In genomic region chr1:85751494-85751893, GRCm38 (mm10) we compare ENCODE assay signal across 8 mouse cellular contexts. TPM values are rescaled to one million over a fixed set of nuclear protein-coding genes. Genes with fewer than 3 reads are reported as not detected.
DNase-seq lines count a peak whose midpoint lies in the region; ATAC-seq and TF ChIP-seq lines count a peak whose summit lies in the region.

No protein-coding gene starts in this region.

- TF ChIP-seq POLR2A in CH12.LX (IDR thresholded peaks at IDR 0.05; ENCODE audit: low read depth, low read length), result peak; percentile 65
- no peak for TF ChIP-seq POLR2A in lung, adult 2 months (IDR thresholded peaks at IDR 0.05; ENCODE audit: borderline replicate concordance, extremely low read depth, low read depth, low read length)

- peak overlapping the region; percentile 52 for H3K4me2 ChIP-seq in CH12.LX (ENCODE audit: insufficient read depth, low read depth, poor library complexity, severe bottlenecking)

- peak; percentile 9 for DNase-seq in 3T3-L1 (ENCODE audit: low read depth, low spot score)
- peak; percentile 94 for DNase-seq in CH12.LX (ENCODE audit: extremely low read depth)
- peak; percentile 32 for DNase-seq in fibroblast of lung, adult 2 months (ENCODE audit: low read depth)
- DNase-seq in lung, adult 2 months, result peak; percentile 4
- peak; percentile 27 for DNase-seq in retina, embryonic 14.5 days (ENCODE audit: low spot score)
- DNase-seq in cerebellum, adult 11-12 months, result no peak
- no peak for DNase-seq in layer of hippocampus, postnatal 25 days (ENCODE audit: extremely low spot score in 1 of 2, low spot score in 1 of 2)

- TF ChIP-seq CTCF in CH12.LX (conservative IDR thresholded peaks at IDR 0.05 in 1 of 2, IDR thresholded peaks at IDR 0.05 in 1 of 2; ENCODE audit: low read depth in 2 of 2, low read length in 2 of 2), result 0 out of 4 replicates have a peak, but pooled peaks of 1 of the 2 experiments have one; percentile 3
- no peak for TF ChIP-seq CTCF in lung, adult 2 months (IDR thresholded peaks at IDR 0.05; ENCODE audit: insufficient read depth, low read length)

- no peaks in the 10 kb centered on the region for H3K9me3 ChIP-seq in CH12.LX (replicated peaks; ENCODE audit: low read length)

- peaks cover 4 to 15% of the 10 kb centered on the region in 2 experiments for H3K36me3 ChIP-seq in CH12.LX (replicated peaks in 1 of 2; ENCODE audit: control insufficient read depth in 1 of 2, insufficient read depth in 1 of 2, low read length in 1 of 2)

- dilution Hi-C loops in CH12.LX (cut with MboI; ENCODE audit: extremely low pct_ligation_motif_present, extremely low pct_unique_long_range_greater_than_20kb, low sequenced_read_pairs), result no loop called here

- TF ChIP-seq RAD21 in CH12.LX (IDR thresholded peaks at IDR 0.05; ENCODE audit: low read depth, low read length), result 0 out of 2 replicates have a peak, but pooled peaks have one; percentile 0

- H3K79me2 ChIP-seq in CH12.LX (replicated peaks; ENCODE audit: control insufficient read depth, extremely low read depth, insufficient read depth, poor library complexity, severe bottlenecking), result no peaks in the 10 kb centered on the region; the same call in 1 of the 2 replicates

- H3K9ac ChIP-seq in CH12.LX (ENCODE audit: insufficient read depth, low read depth), result peak overlapping the region; percentile 72

- H3K27ac ChIP-seq in CH12.LX (ENCODE audit: insufficient read depth, low read depth), result peak overlapping the region; percentile 94

- in situ Hi-C loops in CH12.LX (cut with MboI; ENCODE audit: low pct_ligation_motif_present, low pct_unique_long_range_greater_than_20kb, low sequenced_read_pairs), result loop anchor here (5.0 kb wide), 3 partner anchors 41 to 256 kb away; partner anchors contain the start of gene Cab39

- 28% methylated on average over 6 of the region's 6 CpGs for WGBS in lung, adult 2 months

- peaks cover 19 to 55% of the 10 kb centered on the region in 2 experiments for H3K4me1 ChIP-seq in CH12.LX (ENCODE audit: control insufficient read depth in 1 of 2, insufficient read depth in 2 of 2)
- no peaks in the 10 kb centered on the region for H3K4me1 ChIP-seq in lung, adult 2 months (ENCODE audit: control insufficient read depth, insufficient read depth, low read length)

- H3K4me3 ChIP-seq in CH12.LX (replicated peaks in 1 of 3; ENCODE audit: low read depth in 2 of 3, low read length in 2 of 3, poor library complexity in 1 of 3), result peak overlapping the region; percentile 36 to 57 (median 42)
- H3K4me3 ChIP-seq in lung, adult 2 months (replicated peaks; ENCODE audit: extremely low read depth, low read depth, low read length), result no peak overlapping the region

- no peak for TF ChIP-seq EP300 in CH12.LX (IDR thresholded peaks at IDR 0.05; ENCODE audit: low read length)

- no peaks in the 10 kb centered on the region for H3K27me3 ChIP-seq in CH12.LX (replicated peaks)

- ATAC-seq in hematopoietic stem cell, adult 5-6 weeks (replicated peaks in 1 of 2; ENCODE audit: insufficient read depth in 1 of 2, low FRiP score in 2 of 2, low TSS enrichment in 1 of 2, low read depth in 1 of 2, poor library complexity in 2 of 2, severe bottlenecking in 2 of 2), result peak; percentile 94

TF ChIP-seq in CH12.LX, 34 proteins besides CTCF, POLR2A, EP300 and RAD21:
- TF ChIP-seq MAX (IDR thresholded peaks at IDR 0.05; ENCODE audit: low read length) (peak; percentile 98), MAFK (IDR thresholded peaks at IDR 0.05; ENCODE audit: insufficient replicate concordance, low read length) (0 out of 2 replicates have a peak, but pooled peaks have one; percentile 37), NRF1 (IDR thresholded peaks at IDR 0.05; ENCODE audit: low read depth, low read length) (0 out of 2 replicates have a peak, but pooled peaks have one; percentile 31), MYC (IDR thresholded peaks at IDR 0.05; ENCODE audit: low read depth, low read length) (peak; percentile 98), PAX5 (IDR thresholded peaks at IDR 0.05; ENCODE audit: low read length) (no peak), MAZ (IDR thresholded peaks at IDR 0.05; ENCODE audit: low read depth, low read length) (no peak), CHD1 (IDR thresholded peaks at IDR 0.05; ENCODE audit: low read depth, low read length) (no peak), UBTF (IDR thresholded peaks at IDR 0.05; ENCODE audit: low read depth, low read length) (no peak), JUN (IDR thresholded peaks at IDR 0.05; ENCODE audit: insufficient read depth, low read depth, low read length) (peak; percentile 43; the same call in 1 of the 2 replicates), SIN3A (IDR thresholded peaks at IDR 0.05; ENCODE audit: low read length) (peak; percentile 72), ZNF384 (IDR thresholded peaks at IDR 0.05; ENCODE audit: low read depth, low read length) (0 out of 2 replicates have a peak, but pooled peaks have one; percentile 3), POLR2AphosphoS2 (IDR thresholded peaks at IDR 0.05; ENCODE audit: low read depth, low read length) (no peak; the same call in 1 of the 2 replicates), TCF12 (IDR thresholded peaks at IDR 0.05; ENCODE audit: low read depth, low read length) (peak; percentile 80; the same call in 1 of the 2 replicates), E2F4 (IDR thresholded peaks at IDR 0.05; ENCODE audit: insufficient replicate concordance, low read depth, low read length) (peak; percentile 35; the same call in 1 of the 2 replicates), MEF2A (IDR thresholded peaks at IDR 0.05; ENCODE audit: borderline replicate concordance, low read depth, low read length) (peak; percentile 76), ELF1 (IDR thresholded peaks at IDR 0.05; ENCODE audit: low read depth, low read length) (peak; percentile 42; the same call in 1 of the 2 replicates), ZMIZ1 (IDR thresholded peaks at IDR 0.05; ENCODE audit: low read depth, low read length) (no peak), USF2 (conservative IDR thresholded peaks at IDR 0.05; ENCODE audit: low read depth, low read length) (peak; percentile 75), TBP (conservative IDR thresholded peaks at IDR 0.05; ENCODE audit: low read depth, low read length) (peak; percentile 83), CHD2 (IDR thresholded peaks at IDR 0.05; ENCODE audit: low read length) (peak; percentile 33; the same call in 1 of the 2 replicates), JUND (conservative IDR thresholded peaks at IDR 0.05; ENCODE audit: low read depth, low read length) (0 out of 2 replicates have a peak, but pooled peaks have one; percentile 11), MXI1 (IDR thresholded peaks at IDR 0.05; ENCODE audit: low read depth, low read length) (peak; percentile 97), KAT2A (IDR thresholded peaks at IDR 0.05; ENCODE audit: insufficient replicate concordance, low read length) (0 out of 2 replicates have a peak, but pooled peaks have one; percentile 59), BHLHE40 (IDR thresholded peaks at IDR 0.05; ENCODE audit: low read depth, low read length) (peak; percentile 62), HCFC1 (IDR thresholded peaks at IDR 0.05; ENCODE audit: low read depth, low read length) (peak; percentile 39), NELFE (IDR thresholded peaks at IDR 0.05; ENCODE audit: low read depth, low read length) (peak; percentile 70), RCOR1 (conservative IDR thresholded peaks at IDR 0.05; ENCODE audit: low read depth, low read length) (no peak; the same call in 1 of the 2 replicates), USF1 (IDR thresholded peaks at IDR 0.05; ENCODE audit: low read depth, low read length) (peak; percentile 83), SMC3 (IDR thresholded peaks at IDR 0.05; ENCODE audit: low read depth, low read length) (no peak; the same call in 1 of the 2 replicates), ETS1 (conservative IDR thresholded peaks at IDR 0.05; ENCODE audit: low read depth, low read length) (peak; percentile 61)

RNA-seq across cellular contexts. Expression of gene A630001G21Rik, which starts 26.9 kb away (rescaled TPM):
- 55.8 and 64.7 TPM in 2 replicates for total RNA-seq in CH12.LX (2012; rRNA removed)
- total RNA-seq in CH12.LX (2014; rRNA removed), result 151 and 164 TPM in 2 replicates
- polyA plus RNA-seq in CH12.LX (2012; ENCODE audit: insufficient read length, low read depth), result 130 and 139 TPM in 2 replicates
- total RNA-seq in hematopoietic stem cell, adult 5-6 weeks (2017), result 52.6 and 57.8 TPM in 2 replicates
- polyA plus RNA-seq in lung, adult 2 months (2012; rRNA removed), result 3.0 and 3.6 TPM in 2 replicates
- total RNA-seq in layer of hippocampus, postnatal 25 days (2021), result under 1 TPM; 0.44 to 0.75 TPM

RNA-seq across cellular contexts. Expression of gene Cab39, which starts 41.7 kb away (rescaled TPM):
- 90.2 and 101 TPM in 2 replicates for total RNA-seq in CH12.LX (2012; rRNA removed)
- 239 and 263 TPM in 2 replicates for total RNA-seq in CH12.LX (2014; rRNA removed)
- 98.4 and 111 TPM in 2 replicates for polyA plus RNA-seq in CH12.LX (2012; ENCODE audit: insufficient read length, low read depth)
- 97.1 and 112 TPM in 2 replicates for total RNA-seq in hematopoietic stem cell, adult 5-6 weeks (2017)
- polyA plus RNA-seq in lung, adult 2 months (2012; rRNA removed), result 43.8 and 48.3 TPM in 2 replicates
- total RNA-seq in layer of hippocampus, postnatal 25 days (2021), result 100 to 1,000 TPM; 149 to 151 TPM

Comparison
In these comparisons a context has a peak if more than half of its experiments do, and no peak if none do; other contexts are left out.
1. DNase-seq: peak in 3T3-L1 (single experiment), CH12.LX (single experiment), fibroblast of lung, adult 2 months (single experiment), lung, adult 2 months (single experiment) and retina, embryonic 14.5 days (single experiment); none in cerebellum, adult 11-12 months (single experiment) and layer of hippocampus, postnatal 25 days (0 of 2).
2. RNA of gene A630001G21Rik, which starts 26.9 kb away (total RNA-seq): 55.8 to 164 TPM in CH12.LX and 52.6 to 57.8 TPM in hematopoietic stem cell, adult 5-6 weeks; 0.44 to 0.75 TPM in layer of hippocampus, postnatal 25 days; every median in the first group is over 10 times any median in the second.